Mouse (Mus musculus): ENCODE data around the gene Spock1. TPM values are rescaled to one million over a fixed set of nuclear protein-coding genes. Genes with fewer than 3 reads are reported as not detected.

The Spock1 gene
- polyA plus RNA-seq, 1 experiment from 2014 or later = 0.93 TPM

DNA sequence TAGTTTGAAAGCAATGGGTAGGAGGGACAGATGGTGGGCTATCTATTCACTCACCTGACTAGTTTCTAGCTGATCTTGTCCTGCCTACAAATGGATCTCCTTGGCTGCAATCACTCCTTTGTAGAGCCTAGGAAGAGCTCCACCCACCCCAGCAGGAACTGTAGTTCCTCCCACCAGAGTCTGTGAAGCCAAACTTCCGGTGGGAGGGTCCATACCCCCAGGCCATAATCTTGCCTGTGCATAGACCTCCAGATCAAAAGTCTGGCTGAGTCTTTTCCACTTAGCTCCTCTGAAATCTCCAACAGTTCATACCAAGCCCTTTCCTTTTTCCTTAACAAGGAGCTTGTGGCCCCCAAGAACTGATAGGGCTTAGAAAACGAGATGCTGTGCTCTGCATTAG lies 78.0 kb downstream of the Spock1 start:
- no peaks in the 10 kb centered on the region for H3K27me3 ChIP-seq (ENCODE audit: low read depth, poor library complexity, severe bottlenecking)
- H3K4me1 ChIP-seq = peaks cover 34% of the 10 kb centered on the region
- 38% methylated on average over 2 of the region's 2 CpGs for WGBS
- no peaks in the 10 kb centered on the region for H3K36me3 ChIP-seq
- DNase-seq (ENCODE audit: low spot score) = peak; percentile 58
- H3K4me3 ChIP-seq = peak overlapping the region; percentile 21
- H3K27ac ChIP-seq = peak overlapping the region; percentile 78
- H3K9me3 ChIP-seq (replicated peaks) = no peaks in the 10 kb centered on the region

GRCm38 (mm10) chr13:57816276-57816675 lies 91.9 kb downstream of the Spock1 start:
- H3K4me1 ChIP-seq = peaks cover 4% of the 10 kb centered on the region; the same call in 1 of the 2 replicates
- H3K4me3 ChIP-seq = no peak overlapping the region
- H3K27ac ChIP-seq = no peak overlapping the region
- no peak for DNase-seq (ENCODE audit: low spot score)
- no peaks in the 10 kb centered on the region for H3K36me3 ChIP-seq
- H3K9me3 ChIP-seq (replicated peaks) = no peaks in the 10 kb centered on the region
- WGBS = 87% methylated on average over 11 of the region's 11 CpGs
- no peaks in the 10 kb centered on the region for H3K27me3 ChIP-seq (ENCODE audit: low read depth, poor library complexity, severe bottlenecking)

DNA sequence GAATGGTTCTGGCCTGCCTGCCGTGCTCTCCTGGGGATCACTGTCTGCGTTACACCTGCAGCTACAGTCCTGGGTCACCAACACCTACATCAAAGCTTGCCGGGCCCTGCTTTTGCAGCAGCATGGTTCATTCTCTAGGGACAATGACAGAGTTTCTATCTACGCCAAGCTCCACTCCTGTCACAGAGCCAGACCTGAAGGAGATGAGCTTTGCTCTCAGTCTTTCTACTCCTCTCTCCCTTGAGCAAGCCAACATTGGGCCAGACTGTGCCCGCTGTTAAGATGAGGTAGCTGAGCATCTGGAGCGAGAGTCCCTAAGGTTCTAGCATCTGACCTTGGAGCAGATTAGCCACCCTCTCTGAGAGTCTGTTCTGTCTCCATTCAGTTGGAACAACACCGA lies 95.5 kb downstream of the Spock1 start:
- Histone ChIP-seq H3K9me3 (replicated peaks) (no peaks in the 10 kb centered on the region), H3K4me1 (peaks cover 8% of the 10 kb centered on the region; the same call in 1 of the 2 replicates), H3K4me3 (no peak overlapping the region), H3K27ac (no peak overlapping the region), H3K36me3 (no peaks in the 10 kb centered on the region), H3K27me3 (ENCODE audit: low read depth, poor library complexity, severe bottlenecking) (no peaks in the 10 kb centered on the region)
- DNase-seq (ENCODE audit: low spot score) = no peak
- 93% methylated on average over 7 of the region's 7 CpGs for WGBS

GRCm38 (mm10) chr13:57811253-57811652 lies 96.9 kb downstream of the Spock1 start:
- WGBS = 85% methylated on average over 2 of the region's 2 CpGs
- peaks cover 13% of the 10 kb centered on the region for H3K4me1 ChIP-seq

DNA sequence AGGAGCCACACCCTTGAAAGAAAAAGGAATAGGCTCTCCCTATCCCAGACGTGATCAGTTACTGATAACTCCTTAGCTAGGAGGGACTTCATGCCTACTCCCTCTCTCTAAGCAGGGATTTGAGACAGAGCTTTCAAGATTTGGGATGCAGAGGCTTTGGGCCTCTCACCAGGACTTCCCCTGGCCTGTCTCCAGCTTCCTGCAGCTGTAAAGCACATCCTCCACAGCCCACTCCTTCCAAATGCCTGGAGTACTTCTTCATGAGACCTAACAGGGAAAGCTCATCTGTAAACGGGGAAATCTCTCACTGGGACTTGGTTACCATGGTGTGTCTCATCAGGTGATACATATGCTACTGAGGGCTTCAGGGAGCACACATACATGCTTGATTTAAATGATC lies 97.3 kb downstream of the Spock1 start:
- DNase-seq (ENCODE audit: low spot score) = no peak
- H3K27me3 ChIP-seq (ENCODE audit: low read depth, poor library complexity, severe bottlenecking) = no peaks in the 10 kb centered on the region
- no peak overlapping the region for H3K27ac ChIP-seq
- H3K4me3 ChIP-seq = no peak overlapping the region
- H3K9me3 ChIP-seq (replicated peaks) = no peaks in the 10 kb centered on the region
- 65% methylated on average over 2 of the region's 2 CpGs for WGBS
- no peaks in the 10 kb centered on the region for H3K36me3 ChIP-seq
- peaks cover 13% of the 10 kb centered on the region for H3K4me1 ChIP-seq

More at GRCm38 (mm10) chr13:57811253-57811652, 96.9 kb downstream of the Spock1 start:
- Histone ChIP-seq H3K4me3 (no peak overlapping the region), H3K36me3 (no peaks in the 10 kb centered on the region), H3K27me3 (ENCODE audit: low read depth, poor library complexity, severe bottlenecking) (no peaks in the 10 kb centered on the region), H3K9me3 (replicated peaks) (no peaks in the 10 kb centered on the region), H3K27ac (no peak overlapping the region)
- no peak for DNase-seq (ENCODE audit: low spot score)

GRCm38 (mm10) chr13:57810083-57810482 lies 98.0 kb downstream of the Spock1 start:
- DNase-seq (ENCODE audit: low spot score) = no peak
- Histone ChIP-seq H3K27ac (no peak overlapping the region), H3K36me3 (no peaks in the 10 kb centered on the region), H3K27me3 (ENCODE audit: low read depth, poor library complexity, severe bottlenecking) (no peaks in the 10 kb centered on the region), H3K9me3 (replicated peaks) (no peaks in the 10 kb centered on the region), H3K4me1 (peaks cover 13% of the 10 kb centered on the region), H3K4me3 (no peak overlapping the region)
- 69% methylated on average over 5 of the region's 5 CpGs for WGBS

DNA sequence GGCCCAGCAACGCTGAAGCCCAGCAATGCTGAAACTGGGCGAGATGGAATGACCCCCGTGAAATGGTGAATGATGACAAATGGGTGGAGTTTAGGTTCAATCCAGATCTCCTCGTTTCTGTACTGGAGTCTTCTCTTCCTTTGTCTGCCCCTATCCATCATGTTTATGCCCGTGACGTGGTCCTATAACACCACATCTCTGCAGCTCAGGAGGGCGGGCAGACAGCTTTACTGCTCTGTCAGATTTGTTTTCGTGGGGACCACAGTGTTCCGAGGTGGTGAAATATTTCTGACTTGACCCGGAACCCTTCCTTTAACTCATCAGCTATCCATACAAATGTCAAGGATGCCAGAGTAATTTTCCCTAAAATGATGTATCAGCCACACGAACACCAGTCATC lies 98.5 kb downstream of the Spock1 start:
- peaks cover 13% of the 10 kb centered on the region for H3K4me1 ChIP-seq
- no peak overlapping the region for H3K27ac ChIP-seq
- no peaks in the 10 kb centered on the region for H3K27me3 ChIP-seq (ENCODE audit: low read depth, poor library complexity, severe bottlenecking)
- no peak overlapping the region for H3K4me3 ChIP-seq
- no peaks in the 10 kb centered on the region for H3K9me3 ChIP-seq (replicated peaks)
- DNase-seq (ENCODE audit: low spot score) = no peak
- no peaks in the 10 kb centered on the region for H3K36me3 ChIP-seq
- 60% methylated on average over 11 of the region's 11 CpGs for WGBS

- no peak overlapping the region for H3K4me3 ChIP-seq
- 73% methylated on average over 3 of the region's 3 CpGs for WGBS
- H3K27ac ChIP-seq = no peak overlapping the region
- DNase-seq (ENCODE audit: low spot score) = no peak
- no peaks in the 10 kb centered on the region for H3K36me3 ChIP-seq
- H3K27me3 ChIP-seq (ENCODE audit: low read depth, poor library complexity, severe bottlenecking) = no peaks in the 10 kb centered on the region
- no peaks in the 10 kb centered on the region for H3K9me3 ChIP-seq (replicated peaks)
- H3K4me1 ChIP-seq = peaks cover 13% of the 10 kb centered on the region
These were observed 101.3 kb downstream of the Spock1 start for GRCm38 (mm10) chr13:57806816-57807215.

DNA sequence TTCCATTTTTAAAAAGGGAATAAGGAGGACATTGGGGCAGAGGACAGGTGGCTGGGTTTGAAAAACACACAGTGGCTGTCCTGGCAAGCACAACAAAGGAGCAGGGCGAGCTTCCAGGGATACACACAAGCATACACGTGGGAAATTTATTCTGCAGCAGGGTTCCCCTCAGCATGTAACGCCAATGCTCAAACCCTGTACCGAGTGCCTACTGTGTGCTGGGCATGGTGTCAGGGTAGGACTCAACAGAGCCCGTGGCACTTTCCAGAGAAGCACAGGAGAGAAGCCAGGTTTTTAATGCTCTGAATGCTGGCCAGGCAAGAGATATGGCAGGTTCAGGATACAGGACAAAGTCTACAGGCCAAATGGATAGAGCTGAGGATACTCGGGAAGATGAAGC lies 101.8 kb downstream of the Spock1 start:
- no peak overlapping the region for H3K27ac ChIP-seq
- no peaks in the 10 kb centered on the region for H3K36me3 ChIP-seq
- H3K4me3 ChIP-seq = no peak overlapping the region
- no peak for DNase-seq (ENCODE audit: low spot score)
- H3K9me3 ChIP-seq (replicated peaks) = no peaks in the 10 kb centered on the region
- H3K27me3 ChIP-seq (ENCODE audit: low read depth, poor library complexity, severe bottlenecking) = no peaks in the 10 kb centered on the region
- peaks cover 13% of the 10 kb centered on the region for H3K4me1 ChIP-seq
- 87% methylated on average over 6 of the region's 6 CpGs for WGBS

DNA sequence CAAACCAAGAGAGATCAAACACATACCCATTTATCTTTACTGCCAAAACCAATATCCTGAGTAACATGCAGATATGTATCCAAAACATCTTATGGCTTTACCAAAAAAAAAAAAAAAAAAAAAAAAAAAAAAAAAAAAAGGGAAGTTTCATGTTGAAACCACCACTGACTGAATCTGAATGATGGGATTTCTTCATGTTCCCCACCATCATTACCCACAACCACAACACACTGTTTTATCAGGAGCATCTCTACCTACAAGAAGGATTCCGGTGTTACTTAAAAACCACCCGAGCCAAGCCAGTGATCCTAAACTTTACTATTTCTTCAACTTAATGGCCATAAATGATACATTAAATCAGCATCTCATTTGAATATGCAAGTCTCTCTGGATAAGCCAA lies 109.5 kb downstream of the Spock1 start:
- no peak overlapping the region for H3K4me3 ChIP-seq
- no peak for DNase-seq (ENCODE audit: low spot score)
- peaks cover 10% of the 10 kb centered on the region for H3K4me1 ChIP-seq
- 96% methylated on average over 2 of the region's 2 CpGs for WGBS
- H3K27ac ChIP-seq = no peak overlapping the region
- no peaks in the 10 kb centered on the region for H3K9me3 ChIP-seq (replicated peaks)
- no peaks in the 10 kb centered on the region for H3K27me3 ChIP-seq (ENCODE audit: low read depth, poor library complexity, severe bottlenecking)
- H3K36me3 ChIP-seq = no peaks in the 10 kb centered on the region

- H3K4me3 ChIP-seq = no peak overlapping the region
- DNase-seq (ENCODE audit: low spot score) = no peak
- H3K27ac ChIP-seq = no peak overlapping the region
- no peaks in the 10 kb centered on the region for H3K9me3 ChIP-seq (replicated peaks)
- no peaks in the 10 kb centered on the region for H3K36me3 ChIP-seq
- peaks cover 10% of the 10 kb centered on the region for H3K4me1 ChIP-seq
- H3K27me3 ChIP-seq (ENCODE audit: low read depth, poor library complexity, severe bottlenecking) = no peaks in the 10 kb centered on the region
- WGBS = 87% methylated on average over 10 of the region's 10 CpGs
These were observed 111.0 kb downstream of the Spock1 start for GRCm38 (mm10) chr13:57796951-57797692.

DNA sequence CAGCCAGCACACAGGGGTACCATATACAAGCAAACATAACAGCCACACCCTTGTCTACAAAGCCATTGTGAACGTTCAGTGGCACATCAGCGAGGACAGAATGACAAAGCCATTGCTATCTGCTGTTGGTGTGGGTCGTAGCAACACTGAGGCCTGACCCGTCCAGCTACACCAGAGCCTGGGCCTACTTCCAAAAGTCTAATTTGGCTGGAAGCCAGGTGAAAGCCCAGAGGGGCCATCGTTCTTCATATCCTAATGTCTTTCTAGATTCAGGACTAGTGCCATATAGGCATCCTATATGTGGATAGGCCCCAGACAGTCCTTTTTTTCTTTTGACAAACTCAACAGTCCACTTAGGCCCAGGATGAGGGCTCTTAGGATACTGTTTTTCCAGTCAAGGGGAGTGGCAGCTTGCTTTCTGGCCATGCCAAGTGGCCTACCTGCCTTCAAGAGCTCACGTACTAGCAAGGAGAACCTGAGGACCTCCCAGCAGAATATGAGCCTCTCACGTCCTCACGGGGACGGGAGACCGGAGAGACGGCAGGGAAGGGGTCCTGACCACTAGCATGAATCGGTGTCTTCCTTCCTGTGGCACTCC lies 114.4 kb downstream of the Spock1 start:
- Histone ChIP-seq H3K4me3 (no peak overlapping the region), H3K4me1 (peaks cover 28% of the 10 kb centered on the region), H3K27ac (no peak overlapping the region), H3K36me3 (no peaks in the 10 kb centered on the region), H3K9me3 (replicated peaks) (no peaks in the 10 kb centered on the region), H3K27me3 (ENCODE audit: low read depth, poor library complexity, severe bottlenecking) (0 out of 2 replicates have a peak, but pooled peaks cover 4% of the 10 kb centered on the region)
- WGBS = 93% methylated on average over 12 of the region's 12 CpGs
- DNase-seq (ENCODE audit: low spot score) = no peak

DNA sequence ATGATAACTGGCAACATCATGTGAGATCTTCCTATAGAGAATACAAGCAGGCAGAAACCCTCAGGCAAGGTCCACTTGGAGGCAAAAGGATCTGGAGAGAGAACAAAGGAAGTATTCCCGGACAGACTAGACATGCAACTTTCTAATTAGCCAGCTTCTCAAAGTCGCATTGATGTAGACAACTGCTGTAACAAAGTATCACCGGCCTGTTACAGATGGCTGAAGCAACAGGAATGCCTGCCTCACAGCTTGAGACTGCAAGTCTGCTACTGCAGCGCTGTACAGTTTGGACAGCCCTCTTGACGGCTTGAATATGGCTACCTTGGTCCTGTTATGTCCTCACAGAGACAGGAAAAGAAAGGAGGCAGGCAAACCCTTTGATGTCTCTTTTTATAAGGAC lies 118.3 kb downstream of the Spock1 start:
- Histone ChIP-seq H3K9me3 (replicated peaks) (0 out of 2 replicates have a peak, but pooled peaks cover 2% of the 10 kb centered on the region), H3K27me3 (ENCODE audit: low read depth, poor library complexity, severe bottlenecking) (0 out of 2 replicates have a peak, but pooled peaks cover 4% of the 10 kb centered on the region), H3K4me1 (peaks cover 21% of the 10 kb centered on the region), H3K27ac (no peak overlapping the region), H3K36me3 (no peaks in the 10 kb centered on the region), H3K4me3 (no peak overlapping the region)
- DNase-seq (ENCODE audit: low spot score) = no peak
- 50% methylated on average over 5 of the region's 5 CpGs for WGBS
